Mouse (Mus musculus): Measurements from ENCODE around the gene Slc39a10. TPM values are rescaled to one million over a fixed set of nuclear protein-coding genes. Genes with fewer than 3 reads are reported as not detected.
A peak's percentile ranks its signal among the peaks of the same experiment; 100 is the strongest.

Slc39a10 gene
- total RNA-seq (2014; fragmentation: Nextera tagmentation): 13.2 and 15.7 TPM in 2 replicates
- total RNA-seq (2017): 18.7 and 21.4 TPM in 2 replicates

DNA sequence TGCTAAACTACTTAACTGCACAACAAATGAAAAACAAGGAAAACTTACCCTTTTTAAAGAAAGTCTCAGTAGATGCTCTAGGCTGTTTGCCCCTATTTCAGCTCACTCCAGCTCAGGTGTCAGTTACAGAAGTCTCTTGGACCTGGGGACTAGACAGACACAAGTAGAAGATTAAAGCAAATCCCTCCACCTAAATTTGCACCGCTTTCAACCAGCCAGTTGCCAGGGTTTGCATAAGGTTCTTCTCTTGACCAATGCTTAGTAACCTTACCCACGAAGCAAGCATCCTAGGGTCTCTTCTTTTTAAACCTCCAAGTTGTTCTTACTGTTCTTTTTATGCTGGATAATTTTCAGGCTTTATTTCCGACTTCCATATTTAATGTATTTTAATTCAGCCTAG lies at the start of gene Slc39a10:
Gene Slc39a10, minus strand, starts transcription at position 101 of the 400 bp plus-strand sequence.
- ATAC-seq (replicated peaks; ENCODE audit: low FRiP score, low TSS enrichment, poor library complexity, severe bottlenecking): no peak

DNA sequence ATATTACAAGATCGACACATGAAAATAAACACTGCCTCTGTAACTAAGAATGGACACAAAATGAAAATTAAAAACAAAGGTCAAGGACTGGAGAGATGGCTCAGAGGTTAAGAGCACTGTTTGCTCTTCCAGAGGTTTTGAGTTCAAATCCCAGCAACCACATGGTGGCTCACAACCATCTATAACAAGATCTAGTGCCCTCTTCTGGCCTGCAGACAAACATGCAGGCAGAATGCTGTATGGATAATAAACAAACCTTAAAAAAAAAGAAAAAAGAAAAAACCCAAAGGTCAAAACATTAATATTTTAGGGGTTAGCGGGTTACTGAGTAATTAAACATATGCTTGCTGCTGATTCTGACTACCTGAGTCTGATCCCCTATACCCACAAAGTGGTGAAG lies 46.6 kb upstream of the Slc39a10 start:
- no peak for ATAC-seq (replicated peaks; ENCODE audit: low FRiP score, low TSS enrichment, poor library complexity, severe bottlenecking)

DNA sequence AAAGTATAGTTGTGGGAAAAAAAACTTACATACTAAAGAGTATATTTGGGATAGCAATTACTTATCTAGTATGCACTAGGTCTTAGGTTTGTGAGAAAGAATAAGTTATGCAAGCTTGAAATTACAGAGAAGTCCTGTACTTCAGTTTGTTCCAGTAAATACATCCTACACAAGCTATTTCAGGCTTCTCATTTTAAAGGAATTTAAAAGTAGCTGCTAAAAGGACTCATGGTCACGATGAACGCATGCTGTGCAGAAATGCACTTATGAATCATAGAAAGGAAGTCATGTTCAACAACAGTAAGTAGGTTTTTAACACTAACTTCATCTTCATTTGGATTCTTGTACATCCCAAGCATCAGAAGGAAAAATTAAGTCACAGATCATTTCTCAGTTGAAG lies 45.0 kb upstream of the Slc39a10 start:
- ATAC-seq (replicated peaks; ENCODE audit: low FRiP score, low TSS enrichment, poor library complexity, severe bottlenecking): no peak

DNA sequence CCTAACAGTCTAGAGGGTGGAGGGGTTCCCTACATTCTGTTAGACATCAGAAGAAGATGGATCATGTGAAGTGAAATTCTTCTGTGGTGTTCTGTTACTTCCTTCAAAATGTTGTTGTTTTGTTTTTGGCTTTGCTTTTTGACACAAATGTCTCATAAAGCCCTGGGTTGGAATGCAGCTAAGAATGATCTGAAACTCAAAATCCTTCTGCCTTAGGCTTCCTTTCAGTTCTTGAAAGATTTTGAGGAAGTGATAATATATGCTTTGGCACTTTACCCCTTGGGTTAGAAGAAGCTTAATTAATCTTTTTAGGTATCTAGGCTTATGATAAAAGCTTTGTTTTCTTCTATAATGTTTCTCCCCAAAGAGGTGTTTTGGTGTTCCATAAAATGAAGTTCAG lies 34.5 kb upstream of the Slc39a10 start:
- no peak for ATAC-seq (replicated peaks; ENCODE audit: low FRiP score, low TSS enrichment, poor library complexity, severe bottlenecking)

DNA sequence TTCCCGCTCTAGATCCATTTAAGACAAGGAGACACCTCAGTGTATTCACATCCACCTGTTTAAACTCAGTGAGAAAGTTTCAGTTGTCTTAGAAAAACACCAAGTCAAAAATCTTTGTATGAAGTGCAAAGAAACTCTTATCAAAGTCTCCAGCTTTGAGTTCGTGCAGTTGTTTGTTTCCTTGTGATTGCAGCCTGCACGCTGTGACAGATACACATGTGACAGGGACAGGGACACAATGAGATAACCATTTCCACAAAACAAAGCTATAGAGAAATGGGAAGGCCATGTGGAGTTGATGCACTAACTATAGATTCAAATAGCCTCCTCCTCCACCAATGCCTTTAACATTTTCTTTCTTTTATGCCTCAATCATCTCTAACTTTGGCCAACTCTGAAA lies 33.6 kb upstream of the Slc39a10 start:
- ATAC-seq (replicated peaks; ENCODE audit: low FRiP score, low TSS enrichment, poor library complexity, severe bottlenecking): peak; percentile 82

DNA sequence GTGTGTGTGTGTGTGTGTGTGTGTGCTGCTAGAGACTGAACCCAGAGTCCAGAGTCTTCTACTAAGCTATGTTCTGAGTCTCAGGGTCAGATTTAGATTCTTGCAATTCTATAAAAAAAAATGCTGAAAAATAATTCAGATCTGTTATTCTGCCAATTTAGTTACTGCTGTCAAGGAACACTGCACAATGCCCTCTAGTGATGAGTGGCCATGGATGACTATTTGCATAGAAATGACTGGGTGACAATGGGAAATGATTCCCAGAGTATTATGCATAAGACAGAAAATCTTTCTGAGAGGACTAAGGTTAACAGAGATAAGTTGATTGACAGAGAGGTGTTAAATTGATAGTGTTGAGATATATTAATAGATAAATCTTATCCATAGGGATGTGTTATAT lies 32.3 kb upstream of the Slc39a10 start:
- no peak for ATAC-seq (replicated peaks; ENCODE audit: low FRiP score, low TSS enrichment, poor library complexity, severe bottlenecking)

DNA sequence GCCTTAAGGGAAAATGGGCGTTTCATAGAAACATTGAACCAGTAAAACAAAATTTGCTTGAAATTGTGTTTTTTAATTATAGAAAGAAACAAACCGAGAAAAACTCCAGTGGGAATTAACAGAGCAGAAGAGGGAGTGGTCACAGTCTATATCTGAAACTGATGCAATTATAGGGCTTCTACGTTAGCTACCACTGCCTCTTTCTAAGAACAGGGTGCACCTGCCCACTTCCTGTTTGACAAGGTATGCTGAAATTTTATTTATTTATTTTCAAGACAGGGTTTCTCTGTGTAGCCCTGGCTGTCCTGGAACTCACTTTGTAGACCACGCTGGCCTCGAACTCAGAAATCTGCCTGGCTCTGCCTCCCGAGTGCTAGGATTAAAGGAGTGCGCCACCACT lies 30.3 kb upstream of the Slc39a10 start:
- no peak for ATAC-seq (replicated peaks; ENCODE audit: low FRiP score, low TSS enrichment, poor library complexity, severe bottlenecking)

DNA sequence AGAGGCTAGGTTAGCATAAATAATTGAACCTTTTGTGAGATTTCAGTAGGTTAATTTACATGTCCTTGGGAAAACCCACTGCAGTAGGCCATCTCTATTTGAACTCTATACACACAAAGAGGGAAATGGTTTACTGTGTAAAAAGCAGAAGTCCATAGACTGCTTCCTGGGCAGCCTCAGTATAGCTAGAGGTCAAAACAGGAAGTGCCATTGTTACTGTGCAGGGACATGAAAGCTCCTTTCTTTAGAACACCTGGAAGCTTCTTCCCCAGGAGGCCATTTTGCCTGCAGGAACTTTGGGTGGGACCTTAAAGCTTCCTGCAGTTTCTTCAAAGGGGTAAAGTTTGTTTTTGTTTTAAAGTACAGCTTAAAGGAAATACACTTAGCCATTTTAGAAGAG lies 29.0 kb upstream of the Slc39a10 start:
- ATAC-seq (replicated peaks; ENCODE audit: low FRiP score, low TSS enrichment, poor library complexity, severe bottlenecking): no peak

DNA sequence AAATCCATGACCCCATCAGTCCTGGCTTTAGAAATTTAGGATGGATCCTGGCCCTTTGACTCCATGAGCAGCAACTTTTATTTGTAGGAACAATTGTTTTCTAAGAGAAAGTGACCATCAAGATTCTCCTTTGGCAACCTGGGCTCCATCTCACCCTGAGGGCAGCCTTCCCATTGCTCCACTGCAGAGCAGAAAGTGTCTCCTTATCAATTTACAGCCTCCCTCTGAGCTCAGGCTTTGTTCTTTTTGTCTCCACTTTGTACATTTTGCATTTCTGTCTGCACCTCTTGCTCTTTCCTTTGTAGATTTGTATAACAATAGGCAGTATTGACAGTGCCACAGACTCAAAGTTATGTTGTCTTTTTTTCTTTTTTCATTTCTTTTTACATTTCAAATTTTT lies 23.6 kb upstream of the Slc39a10 start:
- no peak for ATAC-seq (replicated peaks; ENCODE audit: low FRiP score, low TSS enrichment, poor library complexity, severe bottlenecking)

DNA sequence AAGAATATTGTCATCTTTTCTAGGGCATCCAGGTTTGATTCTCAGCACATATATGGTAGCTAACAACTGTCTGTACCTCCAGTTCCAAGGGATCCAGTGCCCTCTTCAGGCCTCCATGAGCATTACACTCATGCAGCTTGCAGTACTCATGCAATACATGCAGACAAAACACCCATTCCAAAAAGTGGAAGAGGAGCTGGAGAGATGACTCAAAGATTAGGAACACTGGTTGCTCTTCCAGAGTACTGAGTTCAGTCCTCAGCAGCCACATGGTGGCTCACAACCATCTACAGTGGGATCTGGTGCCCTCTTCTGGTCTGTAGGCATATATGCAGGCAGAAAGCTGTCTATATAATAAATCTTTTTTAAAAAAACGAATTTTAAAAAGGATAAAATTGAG lies 21.7 kb upstream of the Slc39a10 start:
- ATAC-seq (replicated peaks; ENCODE audit: low FRiP score, low TSS enrichment, poor library complexity, severe bottlenecking): no peak

DNA sequence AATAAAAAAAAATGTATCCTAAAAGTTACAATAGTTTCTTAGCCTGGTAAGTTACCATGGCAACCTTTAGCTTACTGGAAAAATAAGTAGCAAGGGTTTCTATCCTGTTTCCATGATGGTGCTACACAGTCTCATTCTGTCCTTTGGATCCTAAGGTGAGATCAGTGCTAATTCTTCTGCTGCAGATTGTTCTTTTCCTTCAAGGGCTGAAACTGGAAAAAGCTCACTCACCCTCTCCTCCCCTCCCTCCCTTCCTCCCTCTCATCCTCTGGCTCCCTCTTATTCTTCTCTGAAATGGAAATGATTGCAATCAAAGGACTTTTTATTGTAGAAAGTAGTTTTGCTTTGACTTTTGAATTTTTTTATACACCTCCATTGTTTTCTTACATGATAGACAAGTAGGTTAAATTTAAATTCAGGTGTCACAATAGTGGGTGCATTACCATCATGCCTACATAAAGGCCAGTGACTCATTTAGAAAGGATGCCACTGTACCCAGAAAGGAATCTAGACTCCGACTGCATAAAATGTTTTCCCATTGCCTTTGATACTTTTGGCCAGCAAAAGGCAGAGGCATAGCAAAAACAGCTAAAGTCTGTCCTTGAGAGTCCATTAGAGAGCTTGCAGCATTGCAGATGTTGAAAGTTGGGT lies 20.0 kb upstream of the Slc39a10 start:
- ATAC-seq (replicated peaks; ENCODE audit: low FRiP score, low TSS enrichment, poor library complexity, severe bottlenecking): no peak

DNA sequence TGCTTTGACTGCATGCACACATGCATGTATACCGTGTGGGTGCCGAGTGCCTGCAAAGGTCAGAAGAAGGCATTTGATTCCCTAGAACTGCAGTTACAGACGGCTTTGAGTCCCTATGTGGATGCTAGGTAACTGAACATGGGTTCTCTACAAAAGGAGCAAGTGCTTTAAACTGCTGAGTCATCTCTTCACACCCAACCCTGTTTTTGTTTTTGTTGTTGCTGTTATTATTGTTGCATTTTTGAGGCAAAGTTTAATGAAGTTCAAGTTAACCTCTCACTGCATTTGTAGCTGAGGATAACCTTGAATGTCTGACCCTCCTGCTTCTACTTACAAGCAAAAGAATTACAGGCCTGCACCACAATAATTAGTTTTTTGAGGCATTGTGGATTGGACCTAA lies 17.5 kb upstream of the Slc39a10 start:
- ATAC-seq (replicated peaks; ENCODE audit: low FRiP score, low TSS enrichment, poor library complexity, severe bottlenecking): no peak

DNA sequence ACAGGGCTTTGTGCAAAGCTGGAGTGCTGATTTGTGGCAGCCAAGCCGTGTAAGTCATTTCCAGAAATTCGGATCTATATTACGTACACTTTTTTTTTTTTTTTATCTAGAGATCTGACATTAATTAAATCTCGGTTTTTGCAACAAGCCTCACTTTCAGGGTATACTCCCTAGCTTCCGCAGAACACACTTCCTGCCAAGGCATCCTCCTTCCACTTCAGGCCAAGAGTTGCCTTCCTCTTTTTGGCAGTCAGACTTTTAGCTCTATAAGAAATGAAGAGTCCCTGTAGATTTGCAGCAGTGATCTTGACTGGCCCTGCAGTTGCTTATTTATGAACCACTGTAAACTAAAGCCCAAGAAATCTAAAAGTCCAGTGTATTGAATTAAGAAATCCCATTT lies 13.1 kb upstream of the Slc39a10 start:
- no peak for ATAC-seq (replicated peaks; ENCODE audit: low FRiP score, low TSS enrichment, poor library complexity, severe bottlenecking)

DNA sequence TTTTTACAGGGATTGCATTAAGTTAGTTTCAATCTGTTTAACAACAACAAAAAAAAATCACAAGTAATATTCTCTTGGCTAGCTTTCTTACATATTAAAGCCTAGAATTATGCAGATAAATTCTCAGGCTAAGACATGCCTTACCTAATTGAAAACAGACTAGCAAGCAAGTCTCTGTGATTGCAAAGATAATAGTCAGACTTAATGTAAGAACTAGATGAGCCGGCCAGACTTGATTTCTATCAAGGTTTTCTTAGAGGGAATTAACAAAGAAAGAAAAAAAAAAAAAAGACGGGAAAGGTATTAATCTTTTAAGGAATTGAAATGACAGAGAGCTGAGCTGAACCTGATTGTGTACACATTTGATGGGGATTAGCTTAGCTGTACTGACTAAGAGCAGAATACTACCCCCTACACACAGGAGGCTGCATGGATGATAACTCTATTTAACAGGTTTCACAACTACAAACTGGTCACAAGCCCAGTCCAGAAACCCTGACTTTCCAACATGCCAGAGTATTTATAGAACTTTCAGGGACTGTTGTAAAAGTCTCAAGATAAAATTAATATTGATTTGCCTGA lies 9.5 kb upstream of the Slc39a10 start:
- no peak for ATAC-seq (replicated peaks; ENCODE audit: low FRiP score, low TSS enrichment, poor library complexity, severe bottlenecking)

DNA sequence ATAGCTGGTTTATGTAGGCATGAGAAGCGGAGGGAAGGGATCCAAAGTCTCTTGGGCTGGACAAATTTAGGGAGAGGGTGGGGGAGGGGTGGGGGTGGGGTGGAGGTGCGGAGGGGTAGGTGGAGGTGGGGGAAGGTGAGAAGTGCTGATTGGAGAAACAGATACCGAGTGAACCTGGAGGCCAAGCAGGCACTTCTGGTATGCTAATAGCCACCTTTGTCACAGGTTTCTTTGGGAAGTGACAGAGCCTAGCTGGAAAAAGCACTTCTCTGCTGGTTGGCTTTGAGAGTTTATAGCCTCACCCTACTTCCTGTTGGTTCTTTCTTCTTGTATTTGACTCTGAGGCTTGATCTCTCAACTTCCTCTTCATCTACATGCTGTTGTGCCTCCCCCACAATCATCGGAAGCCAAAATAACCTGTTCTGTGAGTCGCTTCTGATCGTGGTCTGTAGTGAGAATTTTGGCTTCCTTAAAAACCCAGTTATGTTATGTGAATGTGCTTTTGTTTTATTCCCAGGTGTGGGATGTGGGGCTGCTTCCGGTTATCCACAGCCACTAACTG lies 1.7 kb upstream of the Slc39a10 start:
- no peak for ATAC-seq (replicated peaks; ENCODE audit: low FRiP score, low TSS enrichment, poor library complexity, severe bottlenecking)

DNA sequence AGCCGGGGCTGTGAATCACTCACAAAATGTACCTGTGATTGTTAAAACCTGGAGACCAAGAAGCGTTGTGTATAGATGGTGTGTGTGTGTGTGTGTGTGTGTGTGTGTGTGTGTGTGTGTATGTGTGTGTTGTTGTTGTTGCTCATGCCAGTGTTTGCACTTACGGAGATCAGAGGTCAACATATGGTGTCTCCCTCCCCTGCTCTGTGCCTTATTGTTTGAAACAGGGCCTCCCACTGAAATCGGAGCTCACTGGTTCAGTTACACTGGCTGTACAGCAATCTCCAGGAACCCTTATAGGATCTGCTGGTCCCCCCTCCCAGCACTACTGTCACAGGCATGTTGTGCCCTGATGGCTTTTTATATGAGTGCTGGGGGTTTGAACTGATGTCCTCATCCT lies 3.9 kb downstream of the Slc39a10 start:
- no peak for ATAC-seq (replicated peaks; ENCODE audit: low FRiP score, low TSS enrichment, poor library complexity, severe bottlenecking)

DNA sequence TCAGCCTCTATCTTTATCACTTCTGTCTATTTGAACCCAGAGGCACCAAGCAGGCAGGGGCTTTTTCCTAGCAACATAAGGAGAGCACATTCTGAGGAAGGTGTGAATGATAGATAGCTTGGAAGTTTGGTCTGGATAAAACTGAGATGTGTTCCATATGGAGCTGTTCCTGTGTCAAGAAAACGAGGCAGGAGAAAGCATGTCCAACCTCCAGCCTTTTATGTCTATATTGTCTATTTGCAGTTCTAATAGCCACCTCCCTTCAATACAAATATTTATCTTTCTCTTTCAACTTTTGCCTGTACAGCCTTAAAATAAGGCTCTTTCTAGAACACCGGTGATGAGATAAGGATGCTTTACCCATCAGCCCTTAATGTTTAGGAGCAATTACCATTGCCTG lies 4.3 kb downstream of the Slc39a10 start:
- no peak for ATAC-seq (replicated peaks; ENCODE audit: low FRiP score, low TSS enrichment, poor library complexity, severe bottlenecking)

DNA sequence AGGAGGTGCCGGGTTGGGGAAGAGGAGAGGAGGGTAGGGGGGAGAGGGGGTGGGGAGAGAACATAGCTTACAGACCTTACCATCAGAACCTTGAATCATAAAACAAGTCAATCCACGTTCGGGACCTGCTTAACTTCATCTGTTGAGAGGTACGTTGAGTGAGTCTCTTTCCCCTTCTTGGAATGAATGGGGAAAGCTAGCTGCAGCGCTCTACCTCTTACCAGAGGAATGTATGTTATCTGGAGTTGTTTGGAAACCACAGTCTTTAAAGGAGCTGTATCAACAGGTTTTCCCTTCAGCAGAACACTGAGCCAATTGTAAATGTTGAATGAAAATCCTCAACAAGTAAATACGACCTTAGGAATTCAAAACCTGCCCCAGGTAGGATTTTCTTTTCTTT lies 4.7 kb downstream of the Slc39a10 start:
- ATAC-seq (replicated peaks; ENCODE audit: low FRiP score, low TSS enrichment, poor library complexity, severe bottlenecking): no peak

DNA sequence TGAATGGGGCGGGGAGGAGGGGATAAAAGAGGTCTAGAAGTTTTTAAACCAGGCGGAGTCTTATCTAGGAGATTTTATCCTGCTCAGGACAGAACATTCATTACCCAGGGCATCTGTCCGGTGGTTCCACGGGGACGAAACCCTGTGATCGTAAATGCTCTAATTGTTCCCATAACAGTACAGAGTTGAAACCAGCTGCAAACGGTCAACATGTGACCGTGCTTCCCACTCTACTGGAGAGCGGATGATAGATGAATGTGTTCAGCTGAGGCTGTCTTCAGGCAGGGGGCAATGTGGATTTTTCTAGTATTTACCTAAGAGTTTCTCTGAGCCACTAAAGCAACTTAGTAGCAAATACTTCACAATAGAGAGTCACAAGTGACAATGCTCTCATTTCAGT lies 6.6 kb downstream of the Slc39a10 start:
- ATAC-seq (replicated peaks; ENCODE audit: low FRiP score, low TSS enrichment, poor library complexity, severe bottlenecking): no peak

DNA sequence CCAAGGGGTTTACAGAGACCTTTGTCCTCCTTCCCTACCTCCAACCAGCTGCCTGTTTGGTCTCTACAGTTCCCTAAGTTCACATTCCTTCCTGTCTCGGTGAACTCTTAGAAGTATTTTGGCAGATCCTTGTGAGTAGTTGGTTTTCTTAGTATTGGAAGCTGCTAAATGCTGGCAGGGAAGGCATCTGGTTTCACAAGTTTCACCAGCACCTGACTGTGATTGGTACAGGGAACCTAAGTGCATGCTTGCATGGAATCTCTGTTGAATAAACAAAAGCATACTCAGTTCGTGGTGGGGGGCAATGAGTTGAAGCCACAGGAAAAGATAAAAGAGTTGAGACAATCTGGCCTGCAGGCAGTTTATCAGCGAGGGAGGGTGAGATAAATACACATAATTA lies 7.4 kb downstream of the Slc39a10 start:
- ATAC-seq (replicated peaks; ENCODE audit: low FRiP score, low TSS enrichment, poor library complexity, severe bottlenecking): no peak

DNA sequence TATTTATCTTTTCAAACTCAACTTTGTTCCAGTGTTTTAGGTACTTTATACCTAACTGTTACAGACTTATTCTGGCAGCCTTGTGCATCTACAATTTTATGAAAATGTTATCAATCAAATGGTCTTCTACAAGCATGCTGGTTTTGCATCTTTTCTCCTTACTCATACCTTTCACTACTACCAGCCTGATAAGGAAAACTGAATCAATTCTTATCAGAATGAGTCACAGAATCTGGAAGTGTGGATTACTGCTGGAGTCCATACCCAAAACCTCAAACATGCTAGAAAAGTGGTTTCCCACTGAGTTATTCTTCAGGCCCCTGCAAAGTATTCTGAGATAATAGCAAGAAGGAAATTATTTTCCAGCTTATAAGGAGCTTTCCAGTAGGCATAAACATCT lies 12.7 kb downstream of the Slc39a10 start:
- no peak for ATAC-seq (replicated peaks; ENCODE audit: low FRiP score, low TSS enrichment, poor library complexity, severe bottlenecking)
